Mouse (Mus musculus) right cerebral cortex, postnatal 10 days (tissue): ENCODE measurements around the gene Gm49378.

ENCODE experiments used
- DNase-seq, 2 experiments: peaks; one replicate each; pipeline ENCODE4 v3.0.0; 2021; ENCODE audit warnings: low spot score in 2 of 2

The Gm49378 gene

DNA sequence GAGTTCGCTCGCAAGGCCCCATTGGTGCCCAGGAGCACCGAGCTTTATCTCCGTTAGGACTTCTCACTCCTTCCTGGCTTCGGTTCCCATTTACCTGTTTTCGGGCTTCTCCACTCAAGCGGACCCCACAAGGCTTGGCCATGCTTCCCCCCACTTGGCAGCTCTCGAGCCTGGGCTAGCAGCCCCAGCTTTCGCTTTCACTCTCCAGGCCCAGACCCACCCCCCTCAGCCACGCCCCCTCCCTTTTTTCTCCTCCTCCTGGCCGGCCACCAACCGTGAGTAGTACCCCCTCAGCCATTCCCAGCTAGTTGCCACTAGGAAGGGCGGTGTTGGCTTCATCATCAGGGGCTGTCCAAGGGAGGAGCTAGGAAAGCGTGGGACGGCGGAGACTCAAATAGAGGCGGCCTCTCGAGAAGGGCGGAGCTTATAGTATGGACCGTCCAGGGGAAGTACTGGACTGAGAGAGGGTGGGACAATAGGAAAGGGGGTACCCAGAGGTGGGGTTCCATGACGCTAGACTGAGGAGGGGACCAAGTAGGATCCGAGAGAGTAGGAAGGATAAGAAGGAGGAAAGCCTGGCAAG is 46.9 kb downstream of the Gm49378 start, which contains the start of gene Psme2:
Gene Psme2, minus strand, starts transcription at position 366 of the 583 bp plus-strand sequence.
- peak; percentile 96 to 98 for DNase-seq

DNA sequence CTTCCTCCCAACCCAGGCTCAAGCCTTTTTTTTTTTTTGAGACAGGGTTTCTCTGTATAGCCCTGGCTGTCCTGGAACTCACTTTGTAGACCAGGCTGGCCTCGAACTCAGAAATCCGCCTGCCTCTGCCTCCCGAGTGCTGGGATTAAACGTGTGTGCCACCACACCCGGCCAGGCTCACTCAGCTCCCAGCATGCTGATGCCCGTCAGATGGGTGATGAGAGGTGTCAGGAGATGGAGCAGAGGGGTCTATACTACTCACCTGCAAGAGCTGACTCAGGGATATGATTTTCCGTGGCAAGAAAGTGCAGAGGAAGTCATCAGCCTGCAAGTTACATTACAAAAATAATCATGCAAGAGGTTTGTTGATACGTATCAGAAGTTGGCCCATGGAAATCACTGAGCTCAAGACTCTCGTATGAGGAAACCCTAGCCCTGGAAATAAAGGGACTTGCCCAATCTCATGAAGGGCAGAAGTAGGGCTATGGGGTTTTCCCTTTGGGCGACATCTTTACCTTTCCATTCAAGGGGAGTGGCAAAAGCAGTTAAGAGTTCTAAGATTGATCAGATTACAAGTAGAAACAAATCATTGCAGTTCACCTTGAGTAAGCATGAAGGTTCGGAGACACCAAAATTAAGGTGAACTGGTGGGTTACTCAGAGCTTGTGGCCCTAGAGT is 47.8 kb downstream of the Gm49378 start:
- DNase-seq: no peak

DNA sequence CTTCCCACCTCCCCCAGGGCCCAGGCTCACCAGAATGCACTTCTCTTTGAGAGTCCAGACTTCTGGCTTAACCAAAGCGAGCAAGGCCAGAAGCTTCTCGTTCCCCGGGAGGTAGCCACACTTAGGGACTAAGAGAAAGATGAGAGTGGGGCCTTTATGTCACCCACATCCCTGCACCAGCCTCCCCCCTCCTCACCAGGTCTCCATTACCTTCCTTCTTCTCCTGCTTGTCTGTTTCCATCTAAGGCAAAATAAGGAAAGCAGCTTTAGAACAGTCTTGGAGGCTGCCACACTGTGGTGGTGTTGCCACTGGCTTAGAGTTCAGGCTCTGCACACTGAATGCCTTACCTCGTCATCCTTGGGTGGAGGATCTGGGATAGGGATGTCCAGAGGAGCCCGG is 48.4 kb downstream of the Gm49378 start:
- no peak for DNase-seq

DNA sequence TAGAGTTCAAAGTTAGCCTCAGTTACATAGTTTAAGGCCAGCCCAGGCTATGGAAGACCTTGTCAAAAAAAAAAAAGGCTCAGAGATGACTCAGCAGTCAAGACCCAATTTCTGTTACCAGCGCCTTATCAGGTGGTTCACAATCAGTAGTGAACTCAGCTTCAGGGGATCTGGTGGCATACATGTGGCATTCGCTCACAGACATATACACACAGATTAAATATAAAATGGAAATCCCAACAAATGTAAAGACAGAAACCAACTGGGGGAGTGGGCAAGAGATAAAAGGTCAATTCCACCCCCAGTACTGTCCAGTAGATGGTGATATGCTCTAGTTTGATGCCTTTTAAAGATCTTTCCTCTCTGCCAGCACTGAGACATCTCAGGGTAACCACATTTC is 51.5 kb downstream of the Gm49378 start:
- DNase-seq: no peak

DNA sequence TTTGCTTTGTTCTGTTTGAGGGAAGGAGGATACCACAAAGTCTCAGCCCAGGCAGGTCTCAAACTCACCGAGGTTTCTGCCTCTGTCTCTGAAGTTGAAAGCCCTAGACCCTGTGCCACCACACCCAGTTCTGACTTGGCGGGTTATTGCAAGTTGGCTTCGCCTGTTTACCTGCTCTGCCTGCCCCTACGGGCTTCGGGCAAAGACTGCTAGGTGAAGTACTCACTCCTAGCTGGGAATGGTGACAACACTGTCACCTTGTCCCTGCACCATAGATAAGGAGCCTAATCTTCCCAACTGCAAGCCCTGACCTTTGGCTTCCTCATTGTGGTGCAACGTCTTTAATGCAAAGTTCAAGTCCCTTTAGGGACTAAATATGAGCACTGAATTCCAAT is 52.1 kb downstream of the Gm49378 start:
- DNase-seq: no peak

DNA sequence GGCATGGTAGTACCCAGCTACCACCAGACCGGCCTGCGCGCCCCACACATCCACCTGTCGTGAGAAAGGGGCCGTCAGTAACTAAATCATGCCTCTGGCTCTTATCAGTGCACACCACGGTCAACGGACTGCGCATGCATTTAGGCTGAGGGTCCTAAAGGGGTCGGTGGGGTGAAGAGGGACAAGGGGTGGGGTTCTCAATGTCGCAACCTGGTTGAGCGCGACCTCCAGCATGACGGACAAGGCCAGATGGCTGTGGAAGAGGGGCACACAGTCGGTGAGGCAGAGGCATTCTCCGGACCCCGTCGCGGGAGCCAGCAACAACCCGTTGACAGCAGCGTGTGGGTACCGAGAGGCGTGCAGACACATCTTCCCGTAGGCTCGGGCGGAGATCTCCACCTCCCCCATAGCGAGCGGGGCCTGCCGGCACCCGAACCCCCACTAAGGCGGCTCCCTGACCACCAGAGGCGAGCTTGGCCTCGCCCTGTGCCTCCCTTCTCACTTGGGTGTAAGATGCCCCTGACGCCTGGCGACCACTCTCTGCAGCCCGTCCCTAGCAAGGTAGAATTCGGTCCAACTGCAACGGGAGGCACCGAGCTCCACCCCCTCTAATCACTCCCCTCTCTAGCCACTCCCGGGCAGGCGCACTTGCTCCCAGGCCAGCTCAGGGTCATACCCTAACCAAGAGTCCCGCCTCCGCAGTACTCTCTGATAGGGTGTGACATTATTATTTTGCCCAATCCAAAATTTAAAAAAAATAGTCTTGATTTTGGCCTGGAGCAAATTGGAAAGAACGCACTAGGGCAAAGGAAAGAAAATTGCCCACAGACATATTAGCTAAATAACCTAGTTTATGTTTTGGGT is 52.8 kb downstream of the Gm49378 start, which contains the start of gene Emc9:
Gene Emc9, minus strand, starts transcription at position 601 of the 864 bp plus-strand sequence.
- DNase-seq: peak; percentile 77 to 78

DNA sequence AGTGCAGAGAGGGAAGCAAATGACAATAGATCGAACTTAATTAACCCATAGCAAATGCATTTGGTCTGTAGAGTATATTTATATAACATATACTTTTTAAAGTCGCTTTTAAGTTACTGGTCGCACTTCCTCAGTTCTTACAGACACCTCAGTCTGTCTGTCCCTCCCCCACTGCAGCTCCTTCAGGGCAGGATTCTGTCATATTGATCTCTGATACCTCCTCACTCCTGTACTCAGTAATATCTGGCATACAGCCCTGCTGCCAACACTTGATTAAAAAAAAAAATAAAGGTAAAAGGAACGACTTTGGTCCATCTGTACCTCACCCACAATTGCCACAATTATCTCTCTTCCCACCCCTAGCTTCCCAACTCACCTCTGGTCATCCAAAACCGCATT is 53.4 kb downstream of the Gm49378 start:
- DNase-seq: no peak

DNA sequence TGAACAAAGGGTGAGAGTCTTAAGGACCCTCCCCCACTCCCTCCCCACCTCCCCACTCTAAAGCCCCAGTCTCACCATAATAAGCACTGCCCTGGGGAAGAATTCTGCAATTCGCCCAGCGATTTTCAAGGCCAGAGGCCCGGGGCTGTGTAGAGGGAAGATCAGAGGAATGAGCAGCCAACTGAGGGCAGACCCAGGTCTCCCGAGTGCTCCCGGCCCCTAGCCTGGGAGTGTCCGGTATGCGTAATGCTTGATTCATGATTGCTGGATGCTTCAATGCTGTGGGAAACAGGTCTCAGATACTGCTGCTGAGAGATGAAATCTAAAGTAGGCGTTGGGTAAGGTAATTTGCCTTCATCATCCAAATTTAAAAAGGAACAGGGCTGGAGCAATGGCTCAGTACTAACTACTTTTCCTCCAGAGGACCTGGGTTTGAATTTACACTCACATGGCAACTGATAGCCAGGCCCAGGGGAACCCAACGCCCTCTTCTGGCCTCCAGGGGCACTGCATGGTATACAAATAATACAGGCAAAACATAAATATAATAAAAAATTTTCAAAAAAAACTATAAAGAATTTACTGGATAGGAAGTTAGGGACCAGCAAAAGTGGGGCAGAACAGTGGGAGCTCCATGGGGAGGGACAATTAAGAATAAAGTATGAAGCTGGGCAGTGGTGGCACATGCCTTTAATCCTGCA is 55.6 kb downstream of the Gm49378 start:
- no peak for DNase-seq

DNA sequence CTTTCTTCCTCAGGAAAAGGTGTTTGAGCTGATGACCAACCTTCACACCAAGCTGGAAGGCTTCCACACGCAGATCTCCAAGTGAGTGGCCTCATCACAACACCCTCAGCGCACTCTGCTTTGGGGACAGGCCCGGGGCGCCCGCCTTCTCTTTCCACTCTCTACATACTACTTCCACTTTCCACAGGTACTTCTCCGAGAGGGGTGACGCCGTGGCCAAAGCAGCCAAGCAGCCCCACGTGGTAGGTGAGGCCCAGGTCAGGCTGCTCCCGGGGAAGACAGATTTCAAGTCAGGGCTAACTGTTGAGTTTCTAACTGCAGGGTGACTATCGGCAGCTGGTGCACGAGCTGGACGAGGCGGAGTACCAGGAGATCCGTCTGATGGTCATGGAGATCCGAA is 57.0 kb downstream of the Gm49378 start:
- DNase-seq: peak in 1 of 2 experiments; percentile 33

DNA sequence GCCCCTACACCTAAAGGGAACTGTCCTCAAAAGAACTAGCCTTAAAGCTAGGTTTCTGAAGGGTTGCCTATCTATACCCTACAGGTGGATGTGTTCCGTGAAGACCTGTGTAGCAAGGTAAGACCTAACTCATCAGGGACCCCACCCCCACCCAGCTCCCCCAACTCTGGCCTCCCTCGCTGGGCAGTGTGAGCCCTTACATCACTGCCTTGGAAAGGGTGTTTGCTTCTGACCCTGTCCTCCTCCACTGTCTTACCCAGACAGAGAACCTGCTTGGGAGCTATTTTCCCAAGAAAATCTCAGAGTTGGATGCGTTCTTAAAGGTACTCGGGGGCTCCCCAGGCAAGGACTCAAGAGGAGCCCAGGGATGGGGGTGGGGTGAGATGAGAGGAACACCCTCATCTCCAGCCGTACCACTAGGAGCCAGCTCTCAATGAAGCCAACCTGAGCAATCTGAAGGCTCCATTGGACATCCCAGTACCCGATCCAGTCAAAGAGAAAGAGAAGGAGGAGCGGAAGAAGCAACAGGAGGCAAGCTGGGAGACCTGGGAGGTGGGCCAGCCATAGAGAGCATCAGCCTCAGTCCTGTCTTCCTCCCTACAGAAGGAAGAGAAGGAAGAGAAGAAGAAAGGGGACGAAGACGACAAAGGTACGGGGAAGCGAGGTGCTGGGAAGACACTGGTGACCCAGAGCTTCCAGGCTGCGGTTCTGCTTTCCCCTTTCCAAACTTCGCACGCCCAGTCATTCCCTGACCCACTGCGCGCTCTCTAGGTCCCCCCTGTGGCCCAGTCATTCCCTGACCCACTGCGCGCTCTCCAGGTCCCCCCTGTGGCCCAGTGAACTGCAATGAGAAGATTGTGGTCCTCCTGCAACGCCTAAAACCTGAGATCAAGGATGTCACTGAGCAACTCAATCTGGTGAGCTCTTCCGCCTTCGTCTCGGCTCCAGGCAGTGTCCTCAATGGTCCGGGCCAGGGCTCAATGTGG is 57.9 kb downstream of the Gm49378 start:
- no peak for DNase-seq
